Mouse (Mus musculus): ENCODE results near the gene Lhfp.

GRCm38 (mm10) chr3:53273220-53273619, 231.9 kb downstream of the Lhfp start:
- TF ChIP-seq CTCF (IDR thresholded peaks at IDR 0.05; ENCODE audit: control insufficient read depth, insufficient read depth, low read length), result no peak
- no peak for TF ChIP-seq POLR2A (IDR thresholded peaks at IDR 0.05; ENCODE audit: borderline replicate concordance, control insufficient read depth, low read depth, low read length)

Measured in bone marrow, adult 2 months (tissue).